ENCODE assay signal across 12 mouse cellular contexts in genomic region chr12:109412071-109412440, GRCm38 (mm10). TPM values are rescaled to one million over a fixed set of nuclear protein-coding genes. Genes with fewer than 3 reads are reported as not detected.
DNase-seq lines count a peak whose midpoint lies in the region; ATAC-seq lines count a peak whose summit lies in the region.
"Had no signal": no experiment of that assay in that cellular context is flagged by ENCODE, and none has a peak within 500 bp of the region (broad histone marks: within the 10 kb centered on the region; RNA-seq: fewer than 3 reads in every experiment).

No protein-coding gene starts in this region.

- no peak overlapping the region for H3K9ac ChIP-seq in forebrain, embryonic 12.5 days
- no peak overlapping the region for H3K9ac ChIP-seq in forebrain, embryonic 11.5 days (ENCODE audit: low read length)
- H3K9ac ChIP-seq in kidney, embryonic 16.5 days (replicated peaks; ENCODE audit: low read length) = no peak overlapping the region
- H3K9ac ChIP-seq in embryonic facial prominence, embryonic 14.5 days (ENCODE audit: low read depth, low read length) = no peak overlapping the region; the same call in 1 of the 2 replicates
- no peak overlapping the region for H3K9ac ChIP-seq in limb, embryonic 15.5 days

- no peaks in the 10 kb centered on the region for H3K27me3 ChIP-seq in forebrain, embryonic 12.5 days
- H3K27me3 ChIP-seq in forebrain, embryonic 11.5 days (ENCODE audit: control insufficient read depth, insufficient read depth, low read length) = no peaks in the 10 kb centered on the region
- H3K27me3 ChIP-seq in kidney, embryonic 16.5 days (ENCODE audit: insufficient read depth, low read length) = no peaks in the 10 kb centered on the region
- H3K27me3 ChIP-seq in embryonic facial prominence, embryonic 14.5 days (replicated peaks; ENCODE audit: control insufficient read depth, insufficient read depth, low read length) = no peaks in the 10 kb centered on the region
- no peaks in the 10 kb centered on the region for H3K27me3 ChIP-seq in limb, embryonic 15.5 days

- no peak for DNase-seq in forebrain, embryonic 11.5 days (ENCODE audit: low spot score)
- DNase-seq in kidney, postnatal 25 days = no peak
- no peak for DNase-seq in embryonic facial prominence, embryonic 14.5 days (ENCODE audit: low spot score)
- DNase-seq in retina, embryonic 14.5 days (ENCODE audit: low spot score) = no peak
- DNase-seq in right cerebral cortex, adult 18-20 months = no peak
- DNase-seq: adrenal gland, adult 8-10 months; cerebellum, adult 2 months; lung, postnatal 36 days had no signal

- H3K4me2 ChIP-seq in forebrain, embryonic 12.5 days = no peak overlapping the region
- no peak overlapping the region for H3K4me2 ChIP-seq in forebrain, embryonic 11.5 days (ENCODE audit: low read depth, low read length, severe bottlenecking)
- no peak overlapping the region for H3K4me2 ChIP-seq in kidney, embryonic 16.5 days (replicated peaks; ENCODE audit: low read depth, low read length)
- no peak overlapping the region for H3K4me2 ChIP-seq in embryonic facial prominence, embryonic 14.5 days (ENCODE audit: low read depth, low read length)
- H3K4me2 ChIP-seq in limb, embryonic 15.5 days = no peak overlapping the region

- WGBS in forebrain, embryonic 12.5 days = 73% methylated on average over 8 of the region's 8 CpGs
- WGBS in forebrain, embryonic 11.5 days = 67% methylated on average over 8 of the region's 8 CpGs
- WGBS in kidney, embryonic 16.5 days = 70% methylated on average over 8 of the region's 8 CpGs
- WGBS in embryonic facial prominence, embryonic 14.5 days = 47% methylated on average over 7 of the region's 8 CpGs
- 38% methylated on average over 8 of the region's 8 CpGs for WGBS in limb, embryonic 15.5 days

- H3K9me3 ChIP-seq in forebrain, embryonic 12.5 days = no peaks in the 10 kb centered on the region
- no peaks in the 10 kb centered on the region for H3K9me3 ChIP-seq in forebrain, embryonic 11.5 days (ENCODE audit: control insufficient read depth, low read length)
- no peaks in the 10 kb centered on the region for H3K9me3 ChIP-seq in kidney, embryonic 16.5 days (ENCODE audit: low read length)
- no peaks in the 10 kb centered on the region for H3K9me3 ChIP-seq in embryonic facial prominence, embryonic 14.5 days (ENCODE audit: control insufficient read depth, low read length)
- H3K9me3 ChIP-seq in limb, embryonic 15.5 days = no peaks in the 10 kb centered on the region

- H3K4me1 ChIP-seq in forebrain, embryonic 12.5 days = peaks cover 49% of the 10 kb centered on the region
- peaks cover 5% of the 10 kb centered on the region; the same call in 1 of the 2 replicates for H3K4me1 ChIP-seq in forebrain, embryonic 11.5 days (replicated peaks; ENCODE audit: control insufficient read depth, insufficient read depth, low read length)
- peaks cover 35% of the 10 kb centered on the region for H3K4me1 ChIP-seq in kidney, embryonic 16.5 days (ENCODE audit: insufficient read depth, low read length)
- H3K4me1 ChIP-seq in embryonic facial prominence, embryonic 14.5 days (ENCODE audit: control insufficient read depth, insufficient read depth, low read length) = peaks cover 52% of the 10 kb centered on the region
- peaks cover 77% of the 10 kb centered on the region for H3K4me1 ChIP-seq in limb, embryonic 15.5 days

- ATAC-seq in forebrain, embryonic 12.5 days (ENCODE audit: low FRiP score) = no peak
- ATAC-seq in forebrain, embryonic 11.5 days (replicated peaks; ENCODE audit: low FRiP score) = no peak
- no peak for ATAC-seq in kidney, embryonic 16.5 days (ENCODE audit: low FRiP score, low TSS enrichment)
- ATAC-seq in embryonic facial prominence, embryonic 14.5 days (ENCODE audit: low read depth) = no peak
- ATAC-seq in limb, embryonic 15.5 days (ENCODE audit: insufficient number of reproducible peaks, low FRiP score, low TSS enrichment, low read depth) = no peak
- ATAC-seq: inflammation-experienced regulatory T-cells, adult 6 months had no signal

- H3K36me3 ChIP-seq in forebrain, embryonic 12.5 days (replicated peaks) = no peaks in the 10 kb centered on the region
- H3K36me3 ChIP-seq in forebrain, embryonic 11.5 days (ENCODE audit: control insufficient read depth, insufficient read depth, low read length) = no peaks in the 10 kb centered on the region
- no peaks in the 10 kb centered on the region for H3K36me3 ChIP-seq in kidney, embryonic 16.5 days (ENCODE audit: insufficient read depth, low read length)
- H3K36me3 ChIP-seq in embryonic facial prominence, embryonic 14.5 days (ENCODE audit: control insufficient read depth, insufficient read depth, low read length) = no peaks in the 10 kb centered on the region
- no peaks in the 10 kb centered on the region for H3K36me3 ChIP-seq in limb, embryonic 15.5 days

- H3K4me3 ChIP-seq in forebrain, embryonic 12.5 days (replicated peaks) = no peak overlapping the region
- H3K4me3 ChIP-seq in forebrain, embryonic 11.5 days (ENCODE audit: low read depth, low read length) = no peak overlapping the region
- H3K4me3 ChIP-seq in kidney, embryonic 16.5 days (ENCODE audit: low read length) = no peak overlapping the region
- no peak overlapping the region for H3K4me3 ChIP-seq in embryonic facial prominence, embryonic 14.5 days (ENCODE audit: low read depth, low read length)
- no peak overlapping the region for H3K4me3 ChIP-seq in limb, embryonic 15.5 days

- H3K27ac ChIP-seq in forebrain, embryonic 12.5 days = peak overlapping the region; percentile 69
- no peak overlapping the region for H3K27ac ChIP-seq in forebrain, embryonic 11.5 days (ENCODE audit: low read depth, low read length)
- H3K27ac ChIP-seq in kidney, embryonic 16.5 days (ENCODE audit: low read length) = peak overlapping the region; percentile 25
- H3K27ac ChIP-seq in embryonic facial prominence, embryonic 14.5 days (replicated peaks; ENCODE audit: low read depth, low read length) = peak overlapping the region; percentile 92
- H3K27ac ChIP-seq in limb, embryonic 15.5 days = peak overlapping the region; percentile 91

RNA-seq across cellular contexts. Expression of gene Dlk1, which starts 40.6 kb away (rescaled TPM):
- 143 and 148 TPM in 2 replicates for polyA plus RNA-seq in forebrain, embryonic 12.5 days (2016; fragmentation: Nextera tagmentation; extraction: Ambion mirVana)
- polyA plus RNA-seq in forebrain, embryonic 11.5 days (2014; fragmentation: Nextera tagmentation; extraction: Ambion mirVana) = 169 and 191 TPM in 2 replicates
- polyA plus RNA-seq in kidney, embryonic 16.5 days (2015; fragmentation: Nextera tagmentation; extraction: Ambion mirVana) = 91.9 and 111 TPM in 2 replicates
- polyA plus RNA-seq in embryonic facial prominence, embryonic 14.5 days (2014; fragmentation: Nextera tagmentation; extraction: Ambion mirVana) = 918 and 968 TPM in 2 replicates
- polyA plus RNA-seq in limb, embryonic 15.5 days (2015; fragmentation: Nextera tagmentation; extraction: Ambion mirVana) = 599 and 855 TPM in 2 replicates
- polyA plus RNA-seq: inflammation-experienced regulatory T-cells, adult 6 months had no signal
